In genomic region chr6:122519384-122519783, GRCm38 (mm10) we compare ENCODE assay signal across 11 mouse cellular contexts. TPM values are rescaled to one million over a fixed set of nuclear protein-coding genes. Genes with fewer than 3 reads are reported as not detected.
A peak's percentile ranks its signal among the peaks of the same experiment; 100 is the strongest.
DNase-seq lines count a peak whose midpoint lies in the region.
"Had no signal": no experiment of that assay in that cellular context is flagged by ENCODE, and none has a peak within 500 bp of the region (broad histone marks: within the 10 kb centered on the region; RNA-seq: fewer than 3 reads in every experiment).

No protein-coding gene starts in this region.

- DNase-seq in cerebellum, postnatal 10 days: peak; percentile 36 to 58
- DNase-seq in cerebellum, adult 9-11 months: no peak
- DNase-seq in kidney, postnatal 10 days: peak; percentile 22
- no peak for DNase-seq in kidney, postnatal 4 days
- DNase-seq in thymus, postnatal 0 days (ENCODE audit: low spot score): peak; percentile 21
- no peak for DNase-seq in thymus, postnatal 10 days (ENCODE audit: low spot score in 2 of 2)
- DNase-seq in frontal cortex, postnatal 14 days (ENCODE audit: low spot score in 2 of 2): no peak
- no peak for DNase-seq in testis, postnatal 10 days (ENCODE audit: low spot score)

RNA-seq across cellular contexts. Expression of gene Mfap5, which starts 13.7 kb away (rescaled TPM):
- 58.9 and 65.3 TPM in 2 replicates for polyA plus RNA-seq in thymus, postnatal 0 days (2015; fragmentation: Nextera tagmentation; extraction: Ambion mirVana)
- polyA plus RNA-seq: liver, adult 2 months had no signal

RNA-seq across cellular contexts. Expression of gene Rimklb, which starts 20.8 kb away (rescaled TPM):
- 1.5 and 1.9 TPM in 2 replicates for polyA plus RNA-seq in thymus, postnatal 0 days (2015; fragmentation: Nextera tagmentation; extraction: Ambion mirVana)
- polyA plus RNA-seq: liver, adult 2 months had no signal

RNA-seq across cellular contexts. Expression of gene Aicda, which starts 34.2 kb away (rescaled TPM):
- 0.18 and 0.25 TPM in 2 replicates for polyA plus RNA-seq in thymus, postnatal 0 days (2015; fragmentation: Nextera tagmentation; extraction: Ambion mirVana)
- polyA plus RNA-seq: embryonic facial prominence, embryonic 15.5 days; gonadal fat pad, adult 2 months; liver, adult 2 months had no signal

Comparison
In these comparisons a context has a peak if more than half of its experiments do, and no peak if none do; other contexts are left out.
1. DNase-seq: peak in cerebellum, postnatal 10 days (2 of 2), kidney, postnatal 10 days (single experiment) and thymus, postnatal 0 days (single experiment); none in cerebellum, adult 9-11 months (single experiment), kidney, postnatal 4 days (0 of 2), thymus, postnatal 10 days (0 of 2), frontal cortex, postnatal 14 days (0 of 2) and testis, postnatal 10 days (single experiment).